Mouse (Mus musculus) embryonic fibroblast, embryonic 13.5 days (primary cell): ENCODE measurements around the gene Col4a2.

ENCODE experiments used
- CTCF ChIP-seq: IDR thresholded peaks from 2 replicates; pipeline ENCODE4 v1.5.1; 2011; ENCODE audit warnings: mild to moderate bottlenecking, control low read depth, low read length, moderate library complexity, borderline replicate concordance; ENCODE audit not compliant: insufficient read depth
- POLR2A ChIP-seq: IDR thresholded peaks from 2 replicates; pipeline ENCODE4 v1.6.1; 2011; ENCODE audit warnings: low read depth, mild to moderate bottlenecking, control low read depth, low read length, moderate library complexity

DNA sequence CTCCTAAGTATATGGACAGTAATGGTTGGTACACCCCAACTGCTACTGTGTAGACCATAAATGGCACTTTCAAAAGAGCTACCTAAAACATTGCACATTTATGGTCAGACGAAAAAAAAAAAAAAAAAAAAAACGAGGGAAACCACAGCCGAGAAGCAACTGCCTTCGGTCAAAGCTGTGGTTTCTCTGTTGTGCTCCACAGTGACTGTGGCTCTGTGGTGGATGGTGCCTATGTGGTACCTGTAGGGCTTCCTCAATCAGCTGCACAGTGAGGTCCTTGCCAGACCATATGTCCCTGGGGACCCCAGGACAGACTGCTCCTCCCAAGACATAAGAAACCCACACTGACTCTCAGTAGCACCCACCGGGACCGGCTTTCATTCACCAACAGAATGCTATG, 36.3 kb upstream of the Col4a2 start:
- no peak for TF ChIP-seq POLR2A
- TF ChIP-seq CTCF, result no peak
